Mouse (Mus musculus) liver, embryonic 11.5 days (tissue): Measurements from ENCODE around the gene Robo1. TPM values are rescaled to one million over a fixed set of nuclear protein-coding genes. Genes with fewer than 3 reads are reported as not detected.

ENCODE experiments used
- ATAC-seq: fragments of 200-750 bp; cut with Nextera tagmentation; replicated peaks from 2 replicates; pipeline ENCODE4 v1.8.0; 2017; ENCODE audit warnings: moderate number of reproducible peaks, mild to moderate bottlenecking, moderate TSS enrichment, moderate library complexity; ENCODE audit not compliant: low FRiP score
- DNase-seq: peaks from one replicate; pipeline ENCODE4 v3.0.0-alpha.2; 2017; ENCODE audit warnings: low spot score
- H3K27ac ChIP-seq: fragments of 300-500 bp; sonication (generic); 2 replicates; pipeline ENCODE4 v1.5.1; 2014; ENCODE audit warnings: mild to moderate bottlenecking, low read depth, low read length, control low read depth
- H3K27me3 ChIP-seq: fragments of 300-500 bp; sonication (generic); replicated peaks from 2 replicates; pipeline ENCODE4 v1.6.1; 2014; ENCODE audit warnings: low read length, mixed read lengths; ENCODE audit not compliant: control insufficient read depth, insufficient read depth
- H3K36me3 ChIP-seq: fragments of 300-500 bp; sonication (generic); 2 replicates; pipeline ENCODE4 v1.6.1; 2014; ENCODE audit warnings: mild to moderate bottlenecking, low read length, moderate library complexity, mixed read lengths; ENCODE audit not compliant: control insufficient read depth, insufficient read depth
- H3K4me1 ChIP-seq: fragments of 300-500 bp; sonication (generic); replicated peaks from 2 replicates; pipeline ENCODE4 v1.6.1; 2014; ENCODE audit warnings: low read length, mixed read lengths; ENCODE audit not compliant: control insufficient read depth, insufficient read depth
- H3K4me2 ChIP-seq: fragments of 300-500 bp; sonication (generic); 2 replicates; pipeline ENCODE4 v1.6.1; 2014; ENCODE audit warnings: mild to moderate bottlenecking, control low read depth, moderate library complexity
- H3K4me3 ChIP-seq: fragments of 300-500 bp; sonication (generic); 2 replicates; pipeline ENCODE4 v1.5.1; 2014; ENCODE audit warnings: low read depth, low read length, control low read depth
- H3K9ac ChIP-seq: fragments of 300-500 bp; sonication (generic); 2 replicates; pipeline ENCODE4 v1.6.1; 2014; ENCODE audit warnings: low read depth, low read length, control low read depth
- H3K9me3 ChIP-seq: fragments of 300-500 bp; sonication (generic); 2 replicates; pipeline ENCODE4 v1.6.1; 2016; ENCODE audit warnings: low read length, inconsistent platforms, mixed read lengths; ENCODE audit not compliant: control insufficient read depth
- WGBS: fragments of 180-500 bp; shearing (Covaris S2); extraction: QIAGEN DNeasy Blood & Tissue Kit; methylation state at CpG from one replicate; pipeline ENCODE4 v1.1.7; 2014; 5-methylcytosine and 5-hydroxymethylcytosine counted together
- polyA plus RNA-seq: library from polyadenylated mRNA; unstranded; fragments of >200 nt; fragmentation: Nextera tagmentation; extraction: Ambion mirVana; gene quantifications from 2 replicates; pipeline ENCODE4 v1.2.1, GENCODE M21; 2014

Gene Robo1
- polyA plus RNA-seq: 23.6 and 25.4 TPM in 2 replicates

DNA sequence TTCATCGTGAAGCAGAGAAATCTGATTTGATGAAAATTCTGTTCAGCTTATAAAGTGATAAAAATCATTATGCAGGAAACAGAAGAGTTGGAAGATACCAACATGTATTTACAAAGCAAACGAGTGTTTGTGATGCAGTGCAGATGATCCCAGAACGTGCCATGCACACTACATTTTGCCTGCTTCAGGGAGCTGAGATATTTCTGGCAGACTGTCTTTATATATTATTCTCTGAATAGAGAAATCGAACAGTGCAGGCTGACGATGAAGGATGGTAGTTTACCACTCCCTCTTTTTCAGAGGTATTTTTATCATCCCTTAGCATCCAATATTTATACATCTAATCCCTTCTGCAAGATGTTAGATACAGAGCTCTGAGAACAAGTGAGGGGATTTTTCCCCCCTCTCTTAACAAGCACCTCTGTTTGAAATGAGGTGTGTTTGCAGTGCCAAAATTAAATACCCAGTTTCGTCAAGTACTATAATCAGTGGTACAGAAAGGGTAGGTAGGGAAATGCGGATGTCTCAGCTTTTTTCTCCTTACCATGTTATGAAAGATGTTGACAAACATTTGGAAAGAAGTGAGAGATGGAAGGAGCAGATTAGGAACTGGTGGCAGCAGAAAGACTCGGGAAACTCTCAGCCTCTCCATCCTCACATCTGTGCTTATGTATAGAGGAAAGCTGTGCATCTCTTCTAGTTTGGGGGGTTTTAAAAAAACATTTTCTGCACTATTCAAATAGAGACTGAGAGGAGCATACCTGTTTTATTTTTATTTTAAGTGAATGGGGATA is at the start of gene Robo1:
Gene Robo1 (plus strand): TSS at position 770 of the 794 bp plus-strand sequence.
- ATAC-seq: no peak
- no peaks in the 10 kb centered on the region for H3K27me3 ChIP-seq
- 75% methylated on average over 8 of the region's 8 CpGs for WGBS

GRCm38 (mm10) chr16:72267839-72268238 is 40.3 kb upstream of the Robo1 start:
- no peak overlapping the region for H3K27ac ChIP-seq
- H3K36me3 ChIP-seq: no peaks in the 10 kb centered on the region
- H3K4me2 ChIP-seq: no peak overlapping the region
- 81% methylated on average over 10 of the region's 10 CpGs for WGBS
- DNase-seq (no peak), ATAC-seq (no peak)
- H3K9me3 ChIP-seq: no peaks in the 10 kb centered on the region
- no peak overlapping the region for H3K4me3 ChIP-seq
- H3K27me3 ChIP-seq: no peaks in the 10 kb centered on the region
- H3K9ac ChIP-seq: no peak overlapping the region
- no peaks in the 10 kb centered on the region for H3K4me1 ChIP-seq

More for the DNA sequence above, at the start of gene Robo1:
- Histone ChIP-seq H3K4me2 (no peak within 1 kb of the TSS), H3K4me3 (no peak within 1 kb of the TSS), H3K27ac (no peak within 1 kb of the TSS), H3K9ac (no peak within 1 kb of the TSS), H3K4me1 (no peaks in the 10 kb centered on the region), H3K9me3 (no peaks in the 10 kb centered on the region), H3K36me3 (no peaks in the 10 kb centered on the region)
- DNase-seq: no peak

- H3K9me3 ChIP-seq: no peaks in the 10 kb centered on the region
- no peak overlapping the region for H3K4me3 ChIP-seq
- DNase-seq: no peak
- no peaks in the 10 kb centered on the region for H3K36me3 ChIP-seq
- no peak for ATAC-seq
- 76% methylated on average over 3 of the region's 3 CpGs for WGBS
- H3K27me3 ChIP-seq: no peaks in the 10 kb centered on the region
- no peaks in the 10 kb centered on the region for H3K4me1 ChIP-seq
- no peak overlapping the region for H3K27ac ChIP-seq
- H3K9ac ChIP-seq: no peak overlapping the region
- no peak overlapping the region for H3K4me2 ChIP-seq
Measured at GRCm38 (mm10) chr16:72276390-72277074, 31.6 kb upstream of the Robo1 start.

- no peak overlapping the region for H3K4me3 ChIP-seq
- H3K36me3 ChIP-seq: no peaks in the 10 kb centered on the region
- ATAC-seq: no peak
- H3K4me1 ChIP-seq: no peaks in the 10 kb centered on the region
- H3K27me3 ChIP-seq: no peaks in the 10 kb centered on the region
- WGBS: 68% methylated on average over 6 of the region's 6 CpGs
- H3K9me3 ChIP-seq: no peaks in the 10 kb centered on the region
- no peak overlapping the region for H3K4me2 ChIP-seq
- DNase-seq: no peak
- no peak overlapping the region for H3K27ac ChIP-seq
- H3K9ac ChIP-seq: no peak overlapping the region
Measured at GRCm38 (mm10) chr16:72308331-72308668, 194 bp downstream of the Robo1 start.

GRCm38 (mm10) chr16:72327321-72327720 is 19.2 kb downstream of the Robo1 start:
- ATAC-seq: no peak
- H3K9ac ChIP-seq: no peak overlapping the region

GRCm38 (mm10) chr16:72328579-72328978 is 20.5 kb downstream of the Robo1 start:
- H3K27ac ChIP-seq: no peak overlapping the region
- H3K4me1 ChIP-seq: no peaks in the 10 kb centered on the region
- no peaks in the 10 kb centered on the region for H3K36me3 ChIP-seq
- no peak overlapping the region for H3K4me3 ChIP-seq
- no peak overlapping the region for H3K9ac ChIP-seq
- no peak for ATAC-seq
- no peak for DNase-seq
- no peaks in the 10 kb centered on the region for H3K27me3 ChIP-seq
- H3K4me2 ChIP-seq: no peak overlapping the region
- no peaks in the 10 kb centered on the region for H3K9me3 ChIP-seq
- WGBS: 72% methylated on average over 3 of the region's 3 CpGs

More at GRCm38 (mm10) chr16:72327321-72327720, 19.2 kb downstream of the Robo1 start:
- Histone ChIP-seq H3K4me3 (no peak overlapping the region), H3K36me3 (no peaks in the 10 kb centered on the region), H3K4me1 (no peaks in the 10 kb centered on the region), H3K27me3 (no peaks in the 10 kb centered on the region), H3K9me3 (no peaks in the 10 kb centered on the region), H3K27ac (no peak overlapping the region), H3K4me2 (no peak overlapping the region)
- WGBS: 66% methylated on average over 8 of the region's 8 CpGs
- no peak for DNase-seq

GRCm38 (mm10) chr16:72337757-72338156 is 29.7 kb downstream of the Robo1 start:
- no peaks in the 10 kb centered on the region for H3K36me3 ChIP-seq
- H3K27me3 ChIP-seq: no peaks in the 10 kb centered on the region
- no peaks in the 10 kb centered on the region for H3K9me3 ChIP-seq
- no peak overlapping the region for H3K4me2 ChIP-seq
- no peak overlapping the region for H3K27ac ChIP-seq
- DNase-seq (no peak), ATAC-seq (no peak)
- no peak overlapping the region for H3K4me3 ChIP-seq
- H3K4me1 ChIP-seq: no peaks in the 10 kb centered on the region
- no peak overlapping the region for H3K9ac ChIP-seq
- WGBS: 88% methylated on average over 1 of the region's 1 CpGs

DNA sequence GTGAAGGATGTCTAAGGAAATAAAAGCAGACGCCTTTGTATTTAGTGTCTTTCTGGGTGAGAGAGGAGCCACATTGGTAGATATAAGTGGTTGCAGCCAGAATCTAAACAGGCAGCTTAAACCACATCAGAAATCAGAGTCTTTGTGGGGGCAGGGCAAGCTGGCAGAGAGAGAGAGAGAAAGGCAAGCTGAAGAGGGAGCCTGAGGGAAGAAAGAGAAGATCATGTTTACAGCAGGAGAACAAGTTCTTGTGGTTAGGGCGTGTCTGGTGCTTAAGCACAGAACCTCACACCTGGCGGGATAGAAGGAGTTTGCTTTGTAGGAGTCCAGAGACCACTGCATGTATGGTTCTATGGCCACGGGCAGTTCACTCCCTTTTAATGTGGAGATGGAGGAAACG is 42.3 kb downstream of the Robo1 start:
- no peaks in the 10 kb centered on the region for H3K27me3 ChIP-seq
- H3K4me1 ChIP-seq: no peaks in the 10 kb centered on the region
- H3K9ac ChIP-seq: no peak overlapping the region
- H3K4me2 ChIP-seq: no peak overlapping the region
- no peak for DNase-seq
- H3K27ac ChIP-seq: no peak overlapping the region
- H3K4me3 ChIP-seq: no peak overlapping the region
- ATAC-seq: no peak
- WGBS: 66% methylated on average over 5 of the region's 5 CpGs
- no peaks in the 10 kb centered on the region for H3K9me3 ChIP-seq
- no peaks in the 10 kb centered on the region for H3K36me3 ChIP-seq
